Mouse (Mus musculus): ENCODE measurements around the gene Xpot. TPM values are rescaled to one million over a fixed set of nuclear protein-coding genes. Genes with fewer than 3 reads are reported as not detected.

The Xpot gene
- polyA plus RNA-seq, 1 experiment from 2014 or later, result 61.0 TPM

DNA sequence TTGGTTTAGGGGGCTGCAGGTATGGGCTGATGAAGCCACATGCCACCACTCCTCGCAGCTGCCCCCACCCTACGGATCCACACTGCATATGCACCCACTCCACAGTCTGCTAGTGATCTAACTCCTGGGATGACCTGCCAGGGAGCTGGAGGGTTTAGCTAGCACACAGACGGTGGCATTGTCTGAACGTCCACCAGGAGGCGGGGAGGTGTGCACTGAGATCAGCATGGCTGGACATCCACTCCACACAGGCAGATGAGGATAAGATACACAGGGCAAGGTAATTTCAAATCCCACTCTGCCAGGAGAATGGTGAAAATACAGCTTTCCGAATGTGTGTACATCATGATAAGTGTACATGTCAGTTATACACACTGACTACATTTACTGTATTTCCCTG lies 69.9 kb downstream of the Xpot start:
- no peak overlapping the region for H3K4me3 ChIP-seq (ENCODE audit: low read depth, low read length)
- ATAC-seq (ENCODE audit: insufficient read depth, low FRiP score, low TSS enrichment) (no peak), DNase-seq (ENCODE audit: low spot score) (no peak)
- no peak overlapping the region for H3K9ac ChIP-seq (ENCODE audit: low read length)
- H3K27me3 ChIP-seq (ENCODE audit: control insufficient read depth, insufficient read depth, low read length), result no peaks in the 10 kb centered on the region
- H3K36me3 ChIP-seq (ENCODE audit: control insufficient read depth, insufficient read depth, low read length), result peaks cover 18% of the 10 kb centered on the region
- no peaks in the 10 kb centered on the region for H3K4me1 ChIP-seq (ENCODE audit: control insufficient read depth, insufficient read depth, low read length)
- H3K4me2 ChIP-seq (ENCODE audit: low read depth), result no peak overlapping the region
- 81% methylated on average over 6 of the region's 6 CpGs for WGBS
- no peaks in the 10 kb centered on the region for H3K9me3 ChIP-seq (ENCODE audit: control insufficient read depth, low read length)
- no peak overlapping the region for H3K27ac ChIP-seq (ENCODE audit: low read depth, low read length)

DNA sequence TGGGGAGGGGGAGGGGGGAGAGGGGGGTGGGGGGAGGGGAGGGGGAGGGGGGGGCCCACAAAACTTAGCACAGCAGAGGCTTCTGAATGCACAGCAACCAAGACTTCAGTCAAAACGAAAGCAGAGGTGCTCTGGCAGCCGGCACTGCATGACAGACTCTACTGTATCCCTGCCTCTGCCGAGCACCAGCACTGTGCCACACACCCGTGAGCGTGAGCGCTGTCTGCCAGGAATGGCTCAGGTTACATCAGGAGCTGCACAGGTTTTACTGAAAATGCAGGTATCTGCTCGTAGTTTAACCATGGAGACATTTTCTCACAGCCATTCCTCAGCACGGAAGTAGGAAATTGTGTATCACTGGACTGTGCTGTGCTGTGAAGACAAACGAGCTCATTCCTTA lies 75.8 kb downstream of the Xpot start:
- H3K4me2 ChIP-seq (ENCODE audit: low read depth), result no peak overlapping the region
- no peak overlapping the region for H3K9ac ChIP-seq (ENCODE audit: low read length)
- peaks cover 21% of the 10 kb centered on the region for H3K36me3 ChIP-seq (ENCODE audit: control insufficient read depth, insufficient read depth, low read length)
- H3K27ac ChIP-seq (ENCODE audit: low read depth, low read length), result no peak overlapping the region
- no peak overlapping the region for H3K4me3 ChIP-seq (ENCODE audit: low read depth, low read length)
- no peaks in the 10 kb centered on the region for H3K27me3 ChIP-seq (ENCODE audit: control insufficient read depth, insufficient read depth, low read length)
- H3K4me1 ChIP-seq (ENCODE audit: control insufficient read depth, insufficient read depth, low read length), result no peaks in the 10 kb centered on the region
- WGBS, result 87% methylated on average over 9 of the region's 9 CpGs
- DNase-seq (ENCODE audit: low spot score), result no peak
- no peak for ATAC-seq (ENCODE audit: insufficient read depth, low FRiP score, low TSS enrichment)
- no peaks in the 10 kb centered on the region for H3K9me3 ChIP-seq (ENCODE audit: control insufficient read depth, low read length)

DNA sequence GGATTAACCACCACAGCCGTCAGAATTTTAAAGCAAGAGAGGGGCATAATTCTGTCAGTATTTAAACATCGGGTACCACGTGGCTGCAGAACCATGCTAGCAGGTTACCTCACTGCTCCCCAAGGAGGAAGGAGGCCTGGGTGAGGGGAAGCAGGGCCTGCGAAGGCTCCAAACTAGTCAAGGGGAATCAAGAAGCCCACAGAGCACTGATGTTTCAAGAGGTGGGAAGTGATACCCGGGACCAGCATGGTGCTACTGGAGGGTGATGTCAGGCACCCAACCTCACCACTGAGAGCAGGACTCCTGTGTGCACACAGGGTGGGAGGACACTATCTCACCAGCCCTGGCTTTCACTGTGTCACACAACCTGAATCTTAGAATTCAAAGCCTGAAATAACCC lies 76.5 kb downstream of the Xpot start:
- ATAC-seq (ENCODE audit: insufficient read depth, low FRiP score, low TSS enrichment) (no peak), DNase-seq (ENCODE audit: low spot score) (no peak)
- Histone ChIP-seq H3K9ac (ENCODE audit: low read length) (no peak overlapping the region), H3K36me3 (ENCODE audit: control insufficient read depth, insufficient read depth, low read length) (peaks cover 19% of the 10 kb centered on the region), H3K9me3 (ENCODE audit: control insufficient read depth, low read length) (no peaks in the 10 kb centered on the region), H3K4me3 (ENCODE audit: low read depth, low read length) (no peak overlapping the region), H3K4me2 (ENCODE audit: low read depth) (no peak overlapping the region), H3K4me1 (ENCODE audit: control insufficient read depth, insufficient read depth, low read length) (no peaks in the 10 kb centered on the region), H3K27me3 (ENCODE audit: control insufficient read depth, insufficient read depth, low read length) (no peaks in the 10 kb centered on the region), H3K27ac (ENCODE audit: low read depth, low read length) (no peak overlapping the region)
- 86% methylated on average over 5 of the region's 5 CpGs for WGBS

DNA sequence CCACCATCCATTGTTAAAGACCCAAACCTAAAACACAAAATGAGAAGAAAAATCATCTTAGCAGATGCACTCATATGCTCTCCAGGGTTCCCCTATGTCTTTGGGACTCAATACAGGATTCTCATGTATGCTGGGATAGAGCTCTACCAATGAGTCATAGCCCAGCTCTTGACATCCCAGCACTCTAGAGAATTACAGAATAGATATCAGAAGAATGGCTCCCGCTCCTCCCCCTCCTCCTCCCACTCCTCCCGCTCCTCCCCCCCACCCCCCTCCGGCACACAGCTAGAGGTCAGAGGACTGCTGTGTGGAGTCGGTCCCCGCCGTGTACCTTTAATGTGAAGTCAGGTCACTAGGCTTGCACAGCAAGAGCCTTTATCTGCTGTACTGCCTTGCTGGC lies 79.0 kb downstream of the Xpot start:
- Histone ChIP-seq H3K9me3 (ENCODE audit: control insufficient read depth, low read length) (no peaks in the 10 kb centered on the region), H3K9ac (ENCODE audit: low read length) (no peak overlapping the region), H3K27ac (ENCODE audit: low read depth, low read length) (no peak overlapping the region), H3K4me1 (ENCODE audit: control insufficient read depth, insufficient read depth, low read length) (no peaks in the 10 kb centered on the region), H3K4me2 (ENCODE audit: low read depth) (no peak overlapping the region), H3K4me3 (ENCODE audit: low read depth, low read length) (no peak overlapping the region), H3K36me3 (ENCODE audit: control insufficient read depth, insufficient read depth, low read length) (peaks cover 16% of the 10 kb centered on the region), H3K27me3 (ENCODE audit: control insufficient read depth, insufficient read depth, low read length) (no peaks in the 10 kb centered on the region)
- DNase-seq (ENCODE audit: low spot score), result no peak
- WGBS, result 77% methylated on average over 6 of the region's 6 CpGs
- ATAC-seq (ENCODE audit: insufficient read depth, low FRiP score, low TSS enrichment), result no peak

DNA sequence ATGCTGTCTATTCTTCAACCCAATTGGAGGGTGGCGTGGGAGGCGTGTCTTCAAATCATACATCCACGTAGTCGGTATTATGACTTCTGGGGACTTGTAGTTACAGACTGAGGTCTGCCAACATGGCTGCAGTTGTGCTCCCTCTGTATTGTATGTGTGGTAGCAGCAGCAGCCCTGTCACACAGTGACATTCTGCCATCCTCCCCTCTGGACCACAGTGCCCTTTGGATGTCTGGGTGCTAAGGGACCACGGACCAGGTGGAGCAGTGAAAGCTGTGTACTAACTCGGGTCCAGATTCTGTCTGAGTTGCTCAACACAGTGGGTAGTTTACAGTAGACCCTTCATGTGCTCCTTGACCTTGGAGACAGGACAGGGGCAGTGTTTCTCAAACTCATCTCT lies 82.6 kb downstream of the Xpot start:
- no peak overlapping the region for H3K27ac ChIP-seq (ENCODE audit: low read depth, low read length)
- ATAC-seq (ENCODE audit: insufficient read depth, low FRiP score, low TSS enrichment) (no peak), DNase-seq (ENCODE audit: low spot score) (no peak)
- no peak overlapping the region for H3K4me3 ChIP-seq (ENCODE audit: low read depth, low read length)
- no peaks in the 10 kb centered on the region for H3K4me1 ChIP-seq (ENCODE audit: control insufficient read depth, insufficient read depth, low read length)
- no peaks in the 10 kb centered on the region for H3K27me3 ChIP-seq (ENCODE audit: control insufficient read depth, insufficient read depth, low read length)
- WGBS, result 96% methylated on average over 6 of the region's 6 CpGs
- no peak overlapping the region for H3K9ac ChIP-seq (ENCODE audit: low read length)
- no peaks in the 10 kb centered on the region for H3K9me3 ChIP-seq (ENCODE audit: control insufficient read depth, low read length)
- H3K4me2 ChIP-seq (ENCODE audit: low read depth), result no peak overlapping the region
- H3K36me3 ChIP-seq (ENCODE audit: control insufficient read depth, insufficient read depth, low read length), result no peaks in the 10 kb centered on the region; the same call in 1 of the 2 replicates

DNA sequence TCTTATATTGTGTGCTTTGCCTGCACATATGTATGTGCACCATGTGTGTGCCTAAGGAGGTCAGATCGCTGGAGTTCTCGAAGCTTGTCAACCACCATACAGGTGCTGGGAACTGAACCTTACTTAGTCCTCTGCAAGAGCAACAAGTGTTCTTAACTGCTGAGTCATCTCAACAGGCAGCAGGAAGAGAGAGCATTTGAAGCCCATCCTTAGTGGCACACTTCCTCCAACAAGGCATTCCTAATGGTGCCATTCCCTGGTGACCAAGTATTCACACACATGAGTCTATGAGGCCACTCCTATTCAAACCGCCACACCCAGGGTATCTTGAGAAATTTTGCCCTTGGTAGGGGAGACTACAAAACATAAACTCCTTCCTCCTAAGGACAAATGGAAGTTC lies 84.0 kb downstream of the Xpot start:
- H3K4me3 ChIP-seq (ENCODE audit: low read depth, low read length), result no peak overlapping the region
- no peak for ATAC-seq (ENCODE audit: insufficient read depth, low FRiP score, low TSS enrichment)
- H3K4me2 ChIP-seq (ENCODE audit: low read depth), result no peak overlapping the region
- no peak overlapping the region for H3K27ac ChIP-seq (ENCODE audit: low read depth, low read length)
- no peaks in the 10 kb centered on the region for H3K4me1 ChIP-seq (ENCODE audit: control insufficient read depth, insufficient read depth, low read length)
- 98% methylated on average over 3 of the region's 3 CpGs for WGBS
- H3K9ac ChIP-seq (ENCODE audit: low read length), result no peak overlapping the region
- H3K9me3 ChIP-seq (ENCODE audit: control insufficient read depth, low read length), result no peaks in the 10 kb centered on the region
- no peaks in the 10 kb centered on the region for H3K27me3 ChIP-seq (ENCODE audit: control insufficient read depth, insufficient read depth, low read length)
- DNase-seq (ENCODE audit: low spot score), result no peak
- no peaks in the 10 kb centered on the region; the same call in 1 of the 2 replicates for H3K36me3 ChIP-seq (ENCODE audit: control insufficient read depth, insufficient read depth, low read length)

Small RNA genes within 50 kb of the gene (microRNA-seq; reads per million reads assigned to microRNA genes)
- not detected for gene Gm24330

Other genes with a start within 250 kb of the Xpot start
- gene Rassf3, start 150.0 kb downstream of the Xpot start, polyA plus RNA-seq (2014; fragmentation: Nextera tagmentation; extraction: Ambion mirVana), result 10.8 and 10.9 TPM in 2 replicates
- gene Tbk1, start 39.5 kb downstream of the Xpot start, polyA plus RNA-seq (2014; fragmentation: Nextera tagmentation; extraction: Ambion mirVana), result 32.4 and 34.9 TPM in 2 replicates
- 0.26 TPM in 1 of 2 replicates, not detected in the other for gene D930020B18Rik, start 15.3 kb upstream of the Xpot start, polyA plus RNA-seq (2014; fragmentation: Nextera tagmentation; extraction: Ambion mirVana)
- 2.7 and 2.9 TPM in 2 replicates for gene BC048403, start 113.6 kb upstream of the Xpot start, polyA plus RNA-seq (2014; fragmentation: Nextera tagmentation; extraction: Ambion mirVana)